Mouse (Mus musculus) thymus, postnatal 25 days (tissue): Measurements from ENCODE around the gene Zfp791.
"Not testable (repeated sequence)": the region's sequence is repeated elsewhere in the genome, so short reads cannot be mapped to it uniquely, and the experiment has no call there.

Source experiments
- DNase-seq: peaks from one replicate; pipeline ENCODE4 v3.0.0; 2022

The Zfp791 gene

DNA sequence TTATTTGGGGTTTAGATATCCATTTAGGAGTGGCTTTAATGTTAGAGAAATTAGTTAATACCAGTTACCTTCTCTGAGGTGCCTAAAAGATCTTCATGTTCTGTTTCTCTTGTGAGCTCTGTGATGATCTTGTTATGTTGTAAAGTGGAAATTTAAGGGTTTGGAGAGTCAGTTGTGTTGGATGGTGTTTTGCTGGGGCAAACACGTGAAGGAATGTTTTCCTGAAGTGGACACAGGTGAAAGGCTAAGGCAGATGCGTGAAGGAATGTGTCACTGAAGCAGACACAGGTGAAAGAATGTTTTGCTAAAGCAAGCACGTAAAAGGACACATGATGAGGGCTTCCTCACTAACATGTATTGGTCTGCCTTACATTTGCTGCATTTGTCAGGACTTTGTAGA, at the start of gene Zfp791:
Zfp791 (minus strand) TSS at position 101 of the 400 bp plus-strand sequence.
- DNase-seq, result no peak

DNA sequence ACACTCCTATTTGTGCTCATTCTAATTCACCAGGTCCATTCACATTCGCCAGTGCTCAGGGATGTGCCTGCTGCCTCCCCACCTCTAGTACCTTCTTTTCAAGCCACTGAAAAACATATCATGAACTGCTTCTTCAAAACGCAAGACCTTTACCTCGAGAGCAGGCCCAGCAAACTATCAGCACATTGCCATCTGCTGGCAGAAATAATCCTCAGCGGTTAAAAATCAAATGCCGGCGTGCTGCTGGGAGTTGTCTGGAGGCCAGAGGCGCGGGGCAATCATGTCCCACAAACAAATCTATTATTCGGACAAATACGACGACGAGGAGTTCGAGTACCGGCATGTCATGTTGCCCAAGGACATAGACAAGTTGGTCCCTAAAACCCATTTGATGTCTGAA, 48.4 kb upstream of the Zfp791 start:
- DNase-seq, result peak; percentile 16

DNA sequence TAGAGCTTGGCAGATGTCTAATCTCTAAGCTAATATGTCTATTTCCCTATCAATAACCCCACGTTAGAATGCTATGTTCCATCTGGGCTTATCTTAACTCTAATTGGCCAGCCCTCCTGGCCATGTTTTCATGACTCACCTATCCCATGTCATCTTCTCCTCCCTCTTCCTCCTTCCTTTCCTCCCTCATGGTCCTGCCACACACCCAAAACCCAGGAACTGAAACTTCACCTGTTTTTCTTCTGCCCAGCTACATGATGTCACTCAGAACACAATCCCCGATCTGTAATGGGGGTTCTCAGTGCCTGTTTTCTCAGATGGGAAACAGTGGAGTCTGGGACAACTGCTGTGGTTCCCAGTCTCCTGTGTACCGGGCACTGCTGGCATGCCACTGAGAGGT, 28.7 kb upstream of the Zfp791 start, which contains the start of gene Cks1brt:
Cks1brt (plus strand) TSS at position 301 of the 400 bp plus-strand sequence.
- DNase-seq, result no peak

DNA sequence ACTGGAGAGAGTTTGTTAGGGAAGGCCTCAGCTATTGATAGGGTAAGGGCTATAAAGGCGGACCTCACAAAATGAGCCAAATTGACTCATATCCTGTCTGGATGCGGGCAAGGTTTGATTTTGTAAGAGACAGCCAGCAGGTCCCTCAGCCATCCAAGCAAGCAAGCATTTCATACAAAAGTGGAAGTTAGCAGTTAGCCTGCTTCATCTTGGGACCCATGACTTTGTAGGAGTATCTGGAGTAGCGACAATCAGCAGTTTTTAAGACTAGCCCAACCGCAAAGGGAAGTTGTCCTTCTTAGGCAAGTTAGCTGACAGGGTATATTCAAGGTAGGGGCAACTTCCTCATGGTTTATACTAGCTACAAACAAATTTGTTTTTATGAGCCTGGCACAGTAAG, 19.6 kb upstream of the Zfp791 start:
- no peak for DNase-seq

DNA sequence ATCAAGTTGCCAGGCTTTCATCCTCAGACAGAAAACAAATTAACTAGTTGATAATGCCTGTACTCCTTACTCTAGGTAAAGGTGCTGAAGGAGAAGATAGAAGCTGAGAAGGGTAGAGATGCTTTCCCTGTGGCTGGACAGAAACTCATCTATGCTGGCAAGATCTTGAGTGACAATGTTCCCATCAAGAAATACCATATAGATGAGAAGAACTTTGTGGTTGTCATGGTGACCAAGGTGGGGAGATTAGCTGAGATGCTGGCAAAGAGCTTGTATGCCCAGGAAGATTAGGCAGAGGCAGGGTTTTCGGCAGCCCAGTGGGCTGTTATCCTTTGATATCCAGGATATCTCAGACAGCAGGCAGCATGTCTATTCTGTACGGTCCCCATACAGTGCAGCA, 12.8 kb upstream of the Zfp791 start:
- DNase-seq, result not testable (repeated sequence)

DNA sequence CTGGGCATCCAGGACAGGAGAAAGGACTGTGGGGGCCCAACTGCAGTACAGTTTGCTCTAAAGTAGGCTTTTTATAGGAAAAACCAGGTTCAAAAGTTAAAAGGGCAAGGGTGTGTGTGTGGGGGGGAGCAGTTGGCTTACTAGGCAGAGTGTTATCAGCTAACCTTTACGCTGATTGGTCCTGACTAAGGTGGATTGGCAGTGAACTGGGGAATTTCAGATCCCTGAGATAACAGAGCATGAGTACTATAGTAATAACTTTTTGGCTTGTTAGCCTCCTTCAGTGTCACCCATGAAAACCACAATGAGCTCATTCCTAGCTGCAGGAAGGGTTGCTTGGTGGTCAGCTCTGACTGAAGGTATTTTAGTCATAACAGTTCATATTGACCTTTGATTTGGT, 9.4 kb upstream of the Zfp791 start:
- DNase-seq, result no peak

DNA sequence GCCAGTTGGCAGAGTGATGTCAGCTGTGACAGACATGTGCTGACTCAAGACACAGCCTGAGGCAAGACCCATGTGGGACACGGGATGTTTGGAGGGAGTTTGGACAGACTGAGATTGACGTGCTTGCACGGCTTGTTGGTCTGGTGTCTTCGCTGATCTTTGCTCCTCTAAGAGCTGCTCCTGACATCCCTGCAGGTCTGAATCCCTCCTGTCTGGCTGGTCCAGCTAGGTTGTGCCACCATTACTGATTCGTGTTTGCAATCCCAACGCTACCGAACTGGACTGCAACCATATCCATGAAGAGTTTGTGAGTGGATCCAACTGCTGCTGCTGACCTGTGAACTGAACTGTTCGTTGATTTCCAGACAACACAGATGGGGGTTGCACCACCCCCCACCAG, 796 bp upstream of the Zfp791 start:
- no peak for DNase-seq

DNA sequence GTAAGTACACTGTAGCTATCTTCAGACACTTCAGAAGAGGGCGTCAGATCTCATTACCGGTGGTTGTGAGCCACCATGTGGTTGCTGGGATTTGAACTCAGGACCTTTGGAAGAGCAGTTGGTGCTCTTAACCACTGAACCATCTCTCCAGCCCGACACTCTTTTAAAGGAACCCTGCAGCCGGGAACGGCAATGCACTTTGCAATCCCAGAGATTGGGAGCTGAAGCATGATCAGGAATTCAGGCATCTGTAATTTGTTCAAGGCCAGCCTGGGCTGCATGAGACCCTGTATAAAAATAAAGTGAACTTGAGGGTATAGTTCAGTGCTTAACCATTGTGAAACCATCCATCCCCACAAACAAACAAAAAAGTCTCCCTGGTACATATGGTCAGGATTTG, 2.6 kb downstream of the Zfp791 start:
- DNase-seq, result not testable (repeated sequence)

DNA sequence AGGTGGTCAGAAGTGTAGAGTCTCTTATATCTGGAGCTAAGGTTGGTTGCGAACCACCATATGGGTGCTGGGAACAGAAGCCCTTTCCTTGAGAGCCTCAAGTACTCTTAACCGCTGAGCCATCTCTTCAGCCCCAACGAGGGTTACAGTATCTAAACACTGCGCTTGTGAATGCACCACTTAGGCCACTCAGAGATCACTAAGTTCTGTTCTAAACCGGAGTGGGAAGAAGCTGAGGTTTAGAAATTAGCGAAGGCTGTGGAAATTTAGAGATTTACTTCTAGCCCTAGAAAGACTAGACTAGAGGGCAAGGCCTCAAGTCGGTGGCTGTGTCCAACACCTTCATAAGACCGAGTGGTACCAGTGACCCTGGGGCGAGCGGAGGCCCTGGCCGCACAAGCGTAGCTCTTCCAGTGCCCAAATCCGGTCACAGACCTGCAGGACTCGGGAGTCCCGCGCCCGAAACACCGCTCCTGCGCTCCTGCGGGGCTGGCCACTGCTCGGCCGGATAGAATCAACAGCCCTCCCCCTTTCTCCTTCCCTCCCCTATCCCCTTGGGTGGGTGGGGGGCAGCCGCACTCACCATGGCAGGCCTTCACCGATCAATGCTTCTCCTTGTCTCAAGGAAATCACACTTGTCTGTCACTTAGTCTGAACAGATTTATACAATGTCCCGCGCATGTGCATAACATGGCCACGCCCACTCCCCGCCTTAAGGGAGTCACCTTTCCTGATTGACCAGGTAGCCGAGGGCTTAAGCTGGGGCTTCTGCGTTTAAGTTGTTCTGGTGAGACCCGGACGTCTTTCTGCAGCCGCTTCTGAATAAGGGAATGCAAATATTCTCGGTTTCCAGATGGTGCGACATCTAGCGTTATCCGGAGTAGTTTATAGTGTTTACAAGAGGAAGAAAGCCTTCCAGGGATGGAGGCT, 3.6 kb downstream of the Zfp791 start:
- DNase-seq, result peak; percentile 30

DNA sequence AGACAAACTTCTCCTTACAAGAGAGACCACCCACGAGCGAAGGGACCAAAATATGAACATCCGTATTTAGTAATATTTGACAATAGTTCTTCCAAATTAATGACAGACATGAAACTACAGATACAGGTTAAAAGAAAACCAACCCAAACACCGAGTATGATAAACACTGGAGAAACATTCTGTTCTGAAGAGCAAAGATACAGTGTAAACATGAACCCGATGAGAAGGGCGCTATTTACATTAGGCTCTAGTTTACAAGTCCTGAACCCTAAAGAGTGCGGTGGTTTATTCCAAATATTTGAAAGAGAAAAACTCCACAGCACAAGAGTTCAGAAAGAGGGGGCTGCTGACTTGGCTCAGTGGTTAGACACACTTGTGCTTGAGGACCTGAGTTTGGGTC, 5.9 kb downstream of the Zfp791 start:
- DNase-seq, result no peak

DNA sequence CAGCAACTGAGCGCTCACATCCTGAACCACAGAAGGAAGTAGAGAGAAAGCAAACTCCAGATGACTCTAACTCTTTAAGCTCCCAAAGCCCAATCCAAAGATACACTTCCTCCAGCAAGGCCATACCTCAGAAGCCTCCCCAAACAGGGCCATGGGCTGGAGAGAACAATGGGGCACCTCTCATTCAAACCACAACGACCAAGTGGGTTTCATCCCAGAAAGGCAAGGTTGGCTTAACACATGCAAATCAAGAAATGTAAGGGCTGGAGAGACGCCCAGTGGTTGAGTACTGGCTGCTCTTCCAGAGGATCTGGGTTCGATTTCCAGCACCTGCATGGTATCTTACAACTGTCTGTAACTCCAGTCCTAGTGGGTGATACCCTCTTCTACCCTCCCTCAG, 7.4 kb downstream of the Zfp791 start:
- DNase-seq, result no peak

DNA sequence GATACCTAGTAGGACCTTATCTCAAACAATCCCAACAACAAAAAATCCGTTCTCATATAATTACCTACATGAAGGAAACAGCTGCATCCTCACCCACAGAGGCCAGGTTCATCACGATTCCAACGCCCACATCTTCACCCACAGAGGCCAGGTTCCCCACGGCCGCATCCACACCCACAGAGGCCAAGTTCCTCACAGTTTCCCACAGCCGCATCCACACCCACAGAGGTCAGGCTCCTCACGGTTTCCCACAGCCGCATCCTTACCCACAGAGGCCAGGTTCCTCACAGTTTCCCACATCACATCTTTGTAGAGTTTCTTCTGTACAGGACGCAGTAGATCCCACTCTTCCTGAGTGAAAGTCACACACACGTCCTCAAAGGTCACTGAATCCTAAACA, 9.7 kb downstream of the Zfp791 start:
- no peak for DNase-seq

DNA sequence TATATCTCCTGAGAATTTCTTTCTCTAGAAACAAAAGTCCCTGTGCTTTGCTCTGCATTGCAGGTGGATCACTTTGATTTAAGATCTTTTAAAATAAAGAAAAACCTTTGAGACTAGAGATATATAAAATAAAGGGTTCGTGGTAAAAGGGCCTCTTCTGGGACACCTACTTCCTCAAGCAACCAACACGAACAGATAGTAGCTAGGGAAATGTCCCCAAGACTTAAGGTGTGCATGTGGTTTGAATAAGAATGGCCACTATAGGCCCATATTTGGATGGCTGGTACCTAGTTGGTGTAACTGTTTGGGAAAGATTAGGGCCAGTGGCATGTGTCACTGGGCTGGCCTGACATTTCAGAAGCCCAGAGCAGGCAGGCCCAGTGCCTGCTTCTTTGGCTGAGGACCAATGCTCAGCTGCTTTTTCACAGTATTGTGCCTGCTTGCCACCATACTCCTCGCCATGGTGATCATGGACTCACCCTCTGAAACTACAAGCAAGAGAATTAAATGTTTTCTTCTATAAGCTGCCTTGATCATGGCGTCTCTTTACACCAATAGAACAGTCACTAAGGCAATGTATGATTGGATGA, 22.7 kb downstream of the Zfp791 start:
- no peak for DNase-seq

DNA sequence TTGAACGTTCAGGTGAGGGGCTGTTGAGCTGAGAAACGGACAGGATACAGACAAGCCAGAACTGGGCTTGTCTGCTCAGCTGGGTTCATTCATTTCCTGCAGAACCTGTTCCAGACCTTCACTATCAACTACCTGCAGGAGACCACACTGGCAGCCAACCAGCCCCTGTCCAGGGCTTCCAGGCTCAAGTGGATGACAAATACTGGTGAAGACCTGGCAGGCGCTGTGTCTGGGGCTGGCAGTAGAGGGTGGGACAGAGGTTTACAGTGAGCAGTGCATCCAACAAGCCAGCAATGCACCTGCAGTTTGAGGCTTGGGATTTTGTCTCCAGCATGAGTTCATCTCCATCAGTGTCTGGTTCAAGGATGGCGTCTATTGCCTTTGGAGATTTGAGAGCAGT, 26.0 kb downstream of the Zfp791 start:
- no peak for DNase-seq

DNA sequence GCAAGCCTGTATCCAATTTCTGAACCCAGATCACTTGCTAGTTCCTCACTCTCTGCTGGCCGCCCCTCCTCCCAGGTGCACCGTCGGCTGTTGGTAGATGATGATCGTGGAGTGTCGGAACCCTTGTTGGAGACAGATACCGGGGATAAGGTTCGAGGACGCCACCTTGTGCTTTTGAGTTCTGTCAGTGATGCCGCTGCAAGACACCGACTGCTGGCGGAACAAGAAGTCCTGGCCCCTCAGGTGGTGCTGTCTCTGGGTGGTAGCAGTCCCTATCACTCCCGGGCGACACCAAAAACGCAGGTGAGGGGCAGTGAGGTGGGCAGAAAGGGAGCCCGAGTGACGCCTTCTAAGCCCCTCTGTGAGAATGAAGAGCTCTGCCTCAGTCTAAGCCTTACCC, 26.7 kb downstream of the Zfp791 start:
- no peak for DNase-seq

DNA sequence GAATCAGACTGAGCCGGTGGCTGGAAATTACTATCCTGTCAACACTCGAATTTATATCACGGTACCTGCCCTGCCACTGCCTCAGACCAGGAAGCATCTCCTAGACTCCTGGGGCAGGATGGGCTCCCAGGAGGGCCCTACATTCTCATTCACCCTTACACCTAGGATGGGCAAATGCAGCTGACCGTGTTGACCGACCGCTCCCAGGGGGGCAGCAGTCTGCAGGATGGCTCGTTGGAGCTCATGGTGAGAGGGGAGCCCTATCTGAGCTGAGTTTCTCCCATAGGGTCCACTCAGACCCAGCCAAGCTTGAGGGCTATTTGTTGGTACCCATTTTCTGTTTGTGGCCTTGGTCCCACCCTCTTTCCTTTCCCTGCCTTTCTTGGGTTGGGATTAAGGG, 27.3 kb downstream of the Zfp791 start:
- DNase-seq, result no peak

DNA sequence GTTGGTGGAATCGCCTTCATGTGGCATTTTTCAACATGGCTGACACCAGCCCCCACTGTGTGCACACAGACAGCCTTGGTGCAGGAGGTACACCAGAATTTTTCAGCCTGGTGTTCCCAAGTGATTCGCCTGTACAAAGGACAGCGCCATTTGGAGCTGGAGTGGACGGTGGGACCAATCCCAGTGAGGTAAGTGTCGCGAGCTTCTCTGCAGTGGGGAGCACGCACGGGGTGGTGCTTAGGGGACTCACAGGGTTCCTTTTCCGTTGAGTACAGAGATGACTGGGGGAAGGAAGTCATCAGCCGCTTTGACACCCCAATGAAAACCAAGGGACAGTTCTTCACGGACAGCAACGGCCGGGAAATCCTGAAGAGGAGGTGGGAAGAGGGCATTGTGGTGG, 27.8 kb downstream of the Zfp791 start:
- no peak for DNase-seq

DNA sequence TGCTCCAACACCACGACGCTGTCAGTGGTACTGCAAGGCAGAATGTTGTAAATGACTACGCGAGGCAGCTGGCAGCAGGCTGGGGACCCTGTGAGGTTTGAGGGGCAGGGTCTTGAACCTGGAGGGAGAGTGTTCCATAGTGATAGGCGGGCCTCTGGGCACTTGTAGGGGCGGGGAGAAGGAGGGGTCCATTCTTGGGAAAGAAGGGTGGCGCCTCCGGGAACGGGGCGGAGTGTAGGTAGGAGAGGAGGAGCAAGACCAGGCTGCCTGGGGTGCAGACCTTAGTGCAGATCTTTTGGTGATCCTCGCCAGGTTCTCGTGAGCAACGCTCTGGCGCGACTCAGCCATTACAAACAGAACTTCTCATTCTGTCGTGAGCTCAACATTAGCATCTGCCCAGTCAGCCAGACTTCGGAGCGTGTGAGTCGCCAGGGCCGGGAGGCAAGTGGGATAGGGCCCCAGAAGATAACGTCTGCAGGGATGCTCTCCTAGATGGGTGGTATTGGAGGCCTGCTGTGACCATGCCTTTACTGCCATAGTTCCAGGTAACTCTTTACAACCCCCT, 31.3 kb downstream of the Zfp791 start:
- no peak for DNase-seq

DNA sequence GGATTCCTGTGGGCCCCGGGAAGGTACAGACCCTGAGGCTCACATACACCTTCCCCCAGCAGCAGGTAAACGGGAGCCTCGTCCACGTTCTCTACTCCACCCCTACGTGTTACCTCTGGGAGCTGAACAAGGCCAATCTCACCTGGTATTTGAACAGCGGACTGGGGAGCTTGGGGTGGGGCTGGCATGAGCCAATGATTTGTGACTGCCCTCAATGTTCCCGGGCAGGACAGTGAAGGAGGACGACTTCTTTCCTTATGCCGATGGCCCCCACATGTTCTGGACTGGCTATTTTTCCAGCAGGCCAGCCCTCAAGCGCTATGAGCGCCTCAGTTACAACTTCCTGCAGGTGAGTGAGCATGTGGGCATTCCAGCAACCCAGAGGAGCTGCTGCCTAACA, 32.0 kb downstream of the Zfp791 start:
- DNase-seq, result no peak

DNA sequence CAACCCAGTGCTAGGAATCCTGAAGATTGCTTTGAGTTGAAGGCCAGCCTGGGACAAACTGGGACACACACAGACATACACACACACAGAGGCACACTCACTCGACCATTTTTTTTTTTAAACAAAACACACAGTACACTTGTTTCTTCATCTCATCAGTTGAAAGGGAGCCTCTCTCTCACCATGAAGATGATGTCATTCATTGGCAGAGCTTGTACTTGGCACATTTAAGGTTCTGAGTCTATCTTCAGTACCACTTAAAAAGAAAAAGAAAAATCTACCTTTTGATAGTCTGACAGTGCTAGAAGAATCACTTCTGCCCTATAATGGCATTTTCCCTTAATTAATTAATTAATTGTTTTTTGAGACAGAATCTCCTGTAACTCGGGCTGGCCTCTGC, 34.1 kb downstream of the Zfp791 start:
- DNase-seq, result no peak

DNA sequence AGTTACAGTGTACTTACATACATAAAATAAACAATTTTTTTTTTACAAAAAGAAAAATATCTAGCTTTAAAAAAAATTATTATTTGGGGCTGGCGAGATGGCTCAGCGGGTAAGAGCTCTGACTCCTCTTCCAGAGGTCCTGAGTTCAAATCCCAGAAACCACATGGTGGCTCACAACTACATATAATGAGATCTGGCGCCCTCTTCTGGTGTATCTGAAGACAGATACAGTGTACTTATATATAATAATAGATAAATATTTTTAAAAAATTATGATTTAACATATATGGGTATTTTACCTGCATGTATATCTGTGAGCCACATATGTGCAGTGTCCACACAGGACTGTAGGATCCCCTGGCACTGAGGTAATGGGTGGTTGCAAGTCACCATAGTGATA, 36.7 kb downstream of the Zfp791 start:
- no peak for DNase-seq

DNA sequence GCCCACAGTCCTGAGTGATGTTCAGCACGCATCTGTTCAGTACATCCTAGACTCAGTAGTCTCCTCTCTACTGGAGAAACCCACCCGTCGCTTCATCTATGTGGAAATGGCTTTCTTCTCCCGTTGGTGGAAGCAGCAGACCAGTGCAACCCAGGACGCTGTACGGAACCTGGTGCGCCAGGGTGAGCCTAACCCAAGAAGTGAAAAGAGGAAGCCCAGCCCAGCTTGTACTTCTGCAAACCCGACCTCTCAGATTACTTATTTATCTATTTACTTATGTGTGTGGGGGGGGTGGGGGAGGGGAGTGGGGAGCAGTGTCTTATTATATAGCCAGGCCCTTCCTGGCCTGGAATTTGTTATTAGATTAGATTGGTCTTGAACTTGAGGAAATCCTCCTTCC, 38.3 kb downstream of the Zfp791 start:
- no peak for DNase-seq

DNA sequence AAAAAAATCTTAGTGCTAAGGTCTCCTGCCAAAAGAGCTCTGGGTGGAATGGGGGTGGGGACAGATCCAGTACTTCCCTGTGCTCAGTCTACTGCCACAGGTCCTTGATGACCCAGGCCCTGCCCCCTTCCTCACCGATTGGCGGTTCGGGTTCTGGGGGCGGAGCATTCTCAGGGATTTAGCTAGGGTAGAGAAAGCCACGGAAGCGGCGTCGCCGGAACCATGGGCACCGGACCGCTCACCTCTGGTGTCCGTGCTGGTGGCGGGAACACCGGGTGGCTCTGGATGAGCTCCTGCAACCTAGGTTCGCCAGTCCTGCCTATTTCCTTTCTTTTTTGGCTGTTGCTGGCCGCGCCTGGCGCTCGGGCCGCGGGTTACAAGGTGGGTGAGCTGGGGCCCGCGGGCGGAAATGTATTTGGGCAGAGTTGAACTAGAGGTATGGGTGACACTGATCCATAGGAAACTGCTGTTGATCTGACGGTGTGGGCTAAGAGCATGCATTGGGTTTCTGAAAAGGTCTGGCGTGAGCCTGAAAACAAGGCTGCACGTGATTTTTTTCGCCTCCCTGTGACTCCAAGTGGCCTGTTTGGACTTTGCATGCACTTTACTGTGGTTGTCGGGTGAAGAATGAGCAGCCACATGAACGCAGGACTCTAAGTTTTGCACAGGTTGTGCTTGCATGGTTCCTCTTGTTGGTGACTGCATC, 39.6 kb downstream of the Zfp791 start, which contains the start of gene Man2b1:
Man2b1 (plus strand) TSS at position 163 of the 706 bp plus-strand sequence.
- peak; percentile 87 for DNase-seq
